Mouse (Mus musculus): Measurements from ENCODE around the gene Zc3h7b. TPM values are rescaled to one million over a fixed set of nuclear protein-coding genes. Genes with fewer than 3 reads are reported as not detected.
A peak's percentile ranks its signal among the peaks of the same experiment; 100 is the strongest.
"Not testable (repeated sequence)": the region's sequence is repeated elsewhere in the genome, so short reads cannot be mapped to it uniquely, and the experiment has no call there.

Gene Zc3h7b
- polyA plus RNA-seq, 1 experiment: 67.0 TPM

DNA sequence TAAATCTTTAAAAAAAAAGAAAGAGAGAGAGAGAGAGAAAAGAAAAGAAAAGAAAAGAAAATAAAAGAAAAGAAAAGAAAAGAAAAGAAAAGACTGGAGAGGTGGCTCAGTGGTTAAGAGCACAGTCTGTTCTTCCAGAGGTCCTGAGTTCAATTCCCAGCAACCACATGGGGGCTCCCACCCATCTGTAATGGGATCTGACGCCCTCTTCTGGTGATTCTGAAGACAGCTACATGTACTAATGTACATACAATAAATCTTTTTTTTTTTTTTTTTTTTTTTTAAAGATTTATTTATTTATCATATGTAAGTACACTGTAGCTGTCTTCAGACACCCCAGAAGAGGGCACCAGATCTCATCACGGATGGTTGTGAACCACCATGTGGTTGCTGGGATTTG lies 2.5 kb upstream of the Zc3h7b start:
- DNase-seq; H3K4me3 ChIP-seq (replicated peaks; ENCODE audit: insufficient read depth, low read depth, low read length); H3K27me3 ChIP-seq (ENCODE audit: control insufficient read depth, insufficient read depth, low read length); H3K4me1 ChIP-seq (ENCODE audit: control insufficient read depth, insufficient read depth, low read length); H3K27ac ChIP-seq (ENCODE audit: insufficient read depth, low read length): not testable (repeated sequence)
- TF ChIP-seq CTCF (IDR thresholded peaks at IDR 0.05; ENCODE audit: borderline replicate concordance, insufficient read depth, low read depth, low read length): peak; percentile 11; the same call in 1 of the 2 replicates
- WGBS: 29% methylated on average over 2 of the region's 2 CpGs

DNA sequence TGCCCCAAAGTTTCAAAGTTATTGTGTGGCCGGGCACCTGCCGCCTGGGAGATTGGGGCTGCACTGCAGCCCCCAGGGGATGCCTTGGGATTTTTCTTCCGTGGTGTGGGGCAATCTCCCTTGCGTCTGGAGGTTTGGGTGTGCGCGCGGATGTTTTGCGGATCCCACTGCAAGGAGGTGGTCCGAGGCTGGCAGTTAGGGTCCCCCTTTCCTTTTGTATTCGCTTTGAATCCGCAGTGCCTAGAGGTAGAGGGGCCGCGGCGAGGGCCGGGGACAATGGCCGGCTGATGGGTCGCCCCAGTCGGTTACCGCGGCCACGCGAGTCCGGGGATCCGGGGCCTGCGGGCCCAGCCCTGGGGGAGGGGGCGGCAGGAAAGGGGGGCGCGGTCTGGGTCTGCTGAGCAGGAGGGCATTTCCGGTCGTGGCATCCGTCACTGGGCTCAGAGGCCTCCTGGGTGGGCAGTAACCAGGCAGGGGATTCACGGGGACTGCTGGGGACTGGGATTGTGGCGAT lies 801 bp downstream of the Zc3h7b start:
- peak; percentile 55 to 70 for DNase-seq
- peak overlapping the region; percentile 86 for H3K27ac ChIP-seq (ENCODE audit: insufficient read depth, low read length)
- TF ChIP-seq POLR2A (IDR thresholded peaks at IDR 0.05; ENCODE audit: borderline replicate concordance, insufficient read depth, low read length) (no peak), CTCF (IDR thresholded peaks at IDR 0.05; ENCODE audit: borderline replicate concordance, insufficient read depth, low read depth, low read length) (no peak)
- H3K4me1 ChIP-seq (ENCODE audit: control insufficient read depth, insufficient read depth, low read length): peaks cover 17% of the 10 kb centered on the region
- H3K4me3 ChIP-seq (replicated peaks; ENCODE audit: insufficient read depth, low read depth, low read length): peak overlapping the region; percentile 97
- WGBS: 2% methylated on average over 33 of the region's 33 CpGs
- H3K27me3 ChIP-seq (ENCODE audit: control insufficient read depth, insufficient read depth, low read length): no peaks in the 10 kb centered on the region

GRCm38 (mm10) chr15:81749742-81750141 lies 4.9 kb downstream of the Zc3h7b start:
- peak; percentile 68 to 74 for DNase-seq
- 12% methylated on average over 14 of the region's 14 CpGs for WGBS
- TF ChIP-seq CTCF (IDR thresholded peaks at IDR 0.05; ENCODE audit: borderline replicate concordance, insufficient read depth, low read depth, low read length) (no peak), POLR2A (IDR thresholded peaks at IDR 0.05; ENCODE audit: borderline replicate concordance, insufficient read depth, low read length) (no peak)
- Histone ChIP-seq H3K27ac (ENCODE audit: insufficient read depth, low read length) (peak overlapping the region; percentile 76), H3K27me3 (ENCODE audit: control insufficient read depth, insufficient read depth, low read length) (no peaks in the 10 kb centered on the region), H3K4me1 (ENCODE audit: control insufficient read depth, insufficient read depth, low read length) (peaks cover 13% of the 10 kb centered on the region), H3K4me3 (replicated peaks; ENCODE audit: insufficient read depth, low read depth, low read length) (peak overlapping the region; percentile 5)

- DNase-seq: no peak
- H3K27ac ChIP-seq (ENCODE audit: insufficient read depth, low read length): no peak overlapping the region
- H3K27me3 ChIP-seq (ENCODE audit: control insufficient read depth, insufficient read depth, low read length): no peaks in the 10 kb centered on the region
- WGBS: 95% methylated on average over 9 of the region's 9 CpGs
- H3K4me1 ChIP-seq (ENCODE audit: control insufficient read depth, insufficient read depth, low read length): peaks cover 23% of the 10 kb centered on the region
- no peak overlapping the region for H3K4me3 ChIP-seq (replicated peaks; ENCODE audit: insufficient read depth, low read depth, low read length)
- TF ChIP-seq CTCF (IDR thresholded peaks at IDR 0.05; ENCODE audit: borderline replicate concordance, insufficient read depth, low read depth, low read length) (no peak), POLR2A (IDR thresholded peaks at IDR 0.05; ENCODE audit: borderline replicate concordance, insufficient read depth, low read length) (no peak)
These were observed 8.8 kb downstream of the Zc3h7b start for GRCm38 (mm10) chr15:81753669-81754068.

DNA sequence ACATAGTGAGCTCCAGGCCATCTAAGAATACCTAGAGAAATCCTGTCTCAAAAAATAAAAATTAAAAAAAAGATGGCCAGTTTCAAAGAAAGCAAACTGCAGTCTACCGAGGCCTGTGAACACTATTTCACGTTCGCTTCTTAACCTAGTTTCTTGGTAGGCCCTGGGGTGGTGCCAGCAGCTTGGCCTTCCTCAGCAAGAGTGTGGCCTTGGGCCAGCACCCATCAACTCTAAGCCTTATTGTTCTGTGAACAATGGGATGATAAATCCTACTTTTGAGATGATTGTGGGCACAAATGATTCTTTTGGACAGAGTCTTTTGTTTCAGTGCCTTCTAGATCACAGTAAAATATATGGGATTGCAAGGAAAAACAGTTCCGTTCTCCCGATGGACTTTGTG lies 13.8 kb downstream of the Zc3h7b start:
- H3K27me3 ChIP-seq (ENCODE audit: control insufficient read depth, insufficient read depth, low read length): no peaks in the 10 kb centered on the region
- peaks cover 25% of the 10 kb centered on the region for H3K4me1 ChIP-seq (ENCODE audit: control insufficient read depth, insufficient read depth, low read length)
- no peak overlapping the region for H3K27ac ChIP-seq (ENCODE audit: insufficient read depth, low read length)
- 32% methylated on average over 5 of the region's 5 CpGs for WGBS
- no peak overlapping the region for H3K4me3 ChIP-seq (replicated peaks; ENCODE audit: insufficient read depth, low read depth, low read length)
- no peak for TF ChIP-seq POLR2A (IDR thresholded peaks at IDR 0.05; ENCODE audit: borderline replicate concordance, insufficient read depth, low read length)
- TF ChIP-seq CTCF (IDR thresholded peaks at IDR 0.05; ENCODE audit: borderline replicate concordance, insufficient read depth, low read depth, low read length): no peak
- peak; percentile 64 to 71 for DNase-seq

GRCm38 (mm10) chr15:81759542-81759941 lies 14.7 kb downstream of the Zc3h7b start:
- DNase-seq: no peak

DNA sequence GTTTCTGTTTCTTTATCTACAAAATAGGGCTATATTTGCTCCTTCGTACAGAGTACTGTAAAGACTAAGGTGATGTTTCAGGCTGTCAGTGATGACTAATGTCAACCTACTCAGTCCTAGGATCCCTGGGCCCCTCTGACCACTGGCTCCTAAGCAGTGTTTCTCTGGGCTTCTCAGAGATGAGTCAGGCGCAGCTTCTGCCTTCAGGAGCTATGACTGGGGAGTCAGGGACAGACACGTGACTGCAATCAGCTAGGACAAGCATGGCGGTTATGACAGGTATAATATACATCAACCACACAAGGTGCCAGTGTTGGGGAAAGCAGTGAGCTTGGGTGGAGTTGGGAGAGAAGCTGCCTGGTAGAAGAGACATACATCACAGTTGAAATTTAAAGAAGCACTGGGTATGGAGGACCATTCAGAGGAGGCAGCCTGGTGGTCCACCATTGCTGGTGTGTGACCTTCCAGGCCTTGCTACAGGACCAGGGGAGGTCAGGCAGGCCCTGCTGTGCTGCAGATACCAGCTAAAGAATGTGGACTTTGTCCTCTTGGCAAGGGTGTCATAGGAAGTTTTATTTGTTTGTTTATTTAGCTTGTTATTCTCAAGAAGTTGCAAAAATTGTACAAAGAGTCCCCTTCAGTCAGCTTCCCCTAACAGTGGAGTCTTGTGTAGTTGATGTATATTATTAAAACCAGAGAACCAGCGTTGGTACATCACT lies 15.7 kb downstream of the Zc3h7b start:
- Histone ChIP-seq H3K4me1 (ENCODE audit: control insufficient read depth, insufficient read depth, low read length) (peaks cover 25% of the 10 kb centered on the region), H3K4me3 (replicated peaks; ENCODE audit: insufficient read depth, low read depth, low read length) (no peak overlapping the region), H3K27ac (ENCODE audit: insufficient read depth, low read length) (no peak overlapping the region), H3K27me3 (ENCODE audit: control insufficient read depth, insufficient read depth, low read length) (no peaks in the 10 kb centered on the region)
- WGBS: 86% methylated on average over 5 of the region's 5 CpGs
- TF ChIP-seq POLR2A (IDR thresholded peaks at IDR 0.05; ENCODE audit: borderline replicate concordance, insufficient read depth, low read length) (no peak), CTCF (IDR thresholded peaks at IDR 0.05; ENCODE audit: borderline replicate concordance, insufficient read depth, low read depth, low read length) (no peak)
- DNase-seq: no peak

More at GRCm38 (mm10) chr15:81759542-81759941, 14.7 kb downstream of the Zc3h7b start:
- no peak for TF ChIP-seq CTCF (IDR thresholded peaks at IDR 0.05; ENCODE audit: borderline replicate concordance, insufficient read depth, low read depth, low read length)
- no peak for TF ChIP-seq POLR2A (IDR thresholded peaks at IDR 0.05; ENCODE audit: borderline replicate concordance, insufficient read depth, low read length)
- H3K4me3 ChIP-seq (replicated peaks; ENCODE audit: insufficient read depth, low read depth, low read length): no peak overlapping the region
- H3K4me1 ChIP-seq (ENCODE audit: control insufficient read depth, insufficient read depth, low read length): peaks cover 25% of the 10 kb centered on the region
- H3K27ac ChIP-seq (ENCODE audit: insufficient read depth, low read length): no peak overlapping the region
- H3K27me3 ChIP-seq (ENCODE audit: control insufficient read depth, insufficient read depth, low read length): no peaks in the 10 kb centered on the region
- WGBS: 92% methylated on average over 3 of the region's 3 CpGs

DNA sequence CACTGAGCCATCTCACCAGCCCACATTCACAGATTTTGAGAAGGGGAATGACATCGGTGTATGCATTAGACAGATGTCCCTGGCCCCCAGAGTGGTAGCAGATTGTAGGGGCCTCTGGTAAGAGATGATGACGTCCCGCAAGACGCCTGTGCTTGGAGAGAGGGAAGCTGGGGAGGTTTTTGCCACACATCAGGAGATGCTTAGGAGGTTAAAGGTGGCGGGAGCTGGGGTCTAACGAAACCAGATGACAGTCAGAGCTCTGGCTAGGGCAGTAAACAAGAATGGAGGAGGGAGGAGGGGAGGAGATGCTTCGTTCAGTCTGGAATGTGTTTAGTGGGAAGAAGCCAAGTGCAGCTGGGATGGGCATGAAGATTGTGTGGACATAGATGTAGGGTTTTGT lies 16.5 kb downstream of the Zc3h7b start:
- DNase-seq: no peak
- no peaks in the 10 kb centered on the region for H3K27me3 ChIP-seq (ENCODE audit: control insufficient read depth, insufficient read depth, low read length)
- WGBS: 85% methylated on average over 7 of the region's 7 CpGs
- H3K4me1 ChIP-seq (ENCODE audit: control insufficient read depth, insufficient read depth, low read length): peaks cover 31% of the 10 kb centered on the region
- no peak overlapping the region for H3K4me3 ChIP-seq (replicated peaks; ENCODE audit: insufficient read depth, low read depth, low read length)
- TF ChIP-seq POLR2A (IDR thresholded peaks at IDR 0.05; ENCODE audit: borderline replicate concordance, insufficient read depth, low read length) (no peak), CTCF (IDR thresholded peaks at IDR 0.05; ENCODE audit: borderline replicate concordance, insufficient read depth, low read depth, low read length) (no peak)
- H3K27ac ChIP-seq (ENCODE audit: insufficient read depth, low read length): no peak overlapping the region

Measured in cerebellum, adult 2 months (tissue).